Mouse (Mus musculus): ENCODE measurements around the gene Map3k12. TPM values are rescaled to one million over a fixed set of nuclear protein-coding genes. Genes with fewer than 3 reads are reported as not detected.

Map3k12 gene
- total RNA-seq, 2 experiments from 2014 or later: 1.3 to 1.6 TPM

DNA sequence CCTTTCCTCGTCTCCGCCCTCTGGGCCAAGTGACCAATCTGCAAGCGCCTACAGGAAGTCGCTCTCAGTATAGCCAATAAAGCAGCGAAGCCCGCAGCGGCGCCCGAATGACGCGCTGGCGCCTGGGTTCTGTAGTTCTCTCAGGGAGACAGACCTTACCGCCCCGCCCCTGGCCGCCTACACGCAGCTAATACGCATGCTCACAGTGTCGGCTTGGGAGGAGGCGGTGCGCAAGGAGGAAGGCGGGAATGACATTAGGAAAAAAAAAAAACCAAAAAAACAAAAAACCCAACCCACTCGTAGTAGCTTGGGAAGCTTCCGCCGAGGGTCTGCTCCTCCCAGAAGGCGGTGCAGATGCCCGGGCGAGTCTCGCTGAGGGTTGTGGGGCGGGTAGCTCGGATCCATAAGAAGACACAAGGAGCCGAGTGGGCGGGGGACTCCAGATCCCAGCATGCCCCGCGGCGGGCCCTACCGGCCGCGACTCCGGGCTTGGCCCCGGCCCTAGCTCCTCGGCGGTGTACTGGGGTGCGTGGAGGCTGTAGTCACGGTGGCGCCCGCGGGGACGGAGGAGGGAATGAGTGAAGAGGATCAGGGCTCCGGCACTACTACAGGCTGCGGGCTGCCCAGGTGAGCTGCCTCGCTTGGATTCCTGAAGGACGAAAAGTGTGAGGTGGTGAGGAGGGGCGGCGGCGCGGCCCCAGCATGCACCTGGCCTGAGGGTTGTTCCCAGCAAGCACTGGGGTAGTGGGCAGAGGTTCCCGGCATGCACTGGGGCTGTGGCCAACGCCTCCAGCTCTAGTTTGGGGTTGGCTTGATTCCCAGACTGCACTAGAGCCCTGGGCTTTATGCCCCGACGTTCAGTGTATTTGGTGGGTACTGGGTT, 1.4 kb upstream of the Map3k12 start, which contains the start of gene Tarbp2:
TSS of gene Tarbp2 (plus strand) at position 217 of the 883 bp plus-strand sequence.
- DNase-seq: peak; percentile 100
- Histone ChIP-seq H3K4me3 (peak within 1 kb of the TSS; percentile 84), H3K27ac (peak within 1 kb of the TSS; percentile 99)
- intact Hi-C loops (cut with DNase I): loop anchor here (5.0 kb wide), 1 partner anchor 46 kb away; the partner anchor contains the start of gene Pcbp2
- TF ChIP-seq CTCF (IDR thresholded peaks at IDR 0.05): no peak

DNA sequence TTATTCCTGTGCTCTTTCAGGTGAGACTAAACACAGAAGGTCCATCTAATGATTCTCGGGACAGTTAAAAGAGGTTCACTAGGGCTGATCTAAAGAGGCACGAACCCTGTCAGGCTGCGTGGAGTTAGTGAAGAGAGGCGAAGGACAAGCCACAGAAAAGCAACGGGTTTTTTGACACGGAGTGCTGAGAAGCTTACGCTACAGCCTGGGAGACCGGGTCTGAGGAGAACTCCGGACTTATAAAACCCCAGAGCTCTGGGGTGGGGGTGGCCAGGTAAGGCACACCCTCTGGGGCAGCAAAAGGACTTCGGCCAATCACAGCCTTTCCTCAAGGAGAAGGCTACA, 739 bp upstream of the Map3k12 start:
- intact Hi-C loops (cut with DNase I): loop anchor here (5.0 kb wide), 1 partner anchor 45 kb away; the partner anchor contains the start of gene Pcbp2
- no peak for DNase-seq
- TF ChIP-seq CTCF (IDR thresholded peaks at IDR 0.05): no peak
- peak overlapping the region; percentile 99 for H3K27ac ChIP-seq
- peak overlapping the region; percentile 84 for H3K4me3 ChIP-seq

- Histone ChIP-seq H3K27ac (peak overlapping the region; percentile 99), H3K4me3 (peak overlapping the region; percentile 84)
- intact Hi-C loops (cut with DNase I): loop anchor here (5.0 kb wide), 1 partner anchor 44 kb away; the partner anchor contains the start of gene Pcbp2
- no peak for DNase-seq
- TF ChIP-seq CTCF (IDR thresholded peaks at IDR 0.05): no peak
Observed at GRCm38 (mm10) chr15:102516293-102516692, 571 bp downstream of the Map3k12 start.

DNA sequence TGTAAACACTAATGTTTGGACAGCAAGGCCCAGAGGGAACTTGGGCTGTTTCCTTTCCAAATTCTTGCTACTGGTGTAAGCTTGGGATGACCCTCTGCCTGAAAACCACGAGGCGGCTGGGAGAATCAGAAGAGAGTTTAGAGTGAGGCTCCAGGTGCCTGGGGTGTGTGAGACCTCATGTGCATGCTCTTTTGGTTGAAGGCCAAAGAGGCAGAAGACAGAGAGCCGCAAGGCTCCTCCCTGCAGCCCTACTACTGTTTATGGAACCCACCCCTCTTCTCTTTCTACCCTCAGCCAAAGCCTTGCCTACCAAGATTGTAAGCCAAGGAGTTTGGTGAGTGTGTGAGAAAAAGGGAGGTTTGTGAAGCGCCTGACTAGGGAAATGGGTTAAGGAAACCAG, 1.1 kb downstream of the Map3k12 start:
- intact Hi-C loops (cut with DNase I): loop anchor here (5.0 kb wide), 1 partner anchor 43 kb away; the partner anchor contains the start of gene Pcbp2
- no peak for DNase-seq
- Histone ChIP-seq H3K27ac (peak overlapping the region; percentile 99), H3K4me3 (peak overlapping the region; percentile 84)
- TF ChIP-seq CTCF (IDR thresholded peaks at IDR 0.05): no peak

- DNase-seq: no peak
- intact Hi-C loops (cut with DNase I): loop anchor here (5.0 kb wide), 1 partner anchor 43 kb away; the partner anchor contains the start of gene Pcbp2
- TF ChIP-seq CTCF (IDR thresholded peaks at IDR 0.05): no peak
- H3K4me3 ChIP-seq: no peak overlapping the region
- no peak overlapping the region for H3K27ac ChIP-seq
Observed at GRCm38 (mm10) chr15:102515261-102515660, 1.6 kb downstream of the Map3k12 start.

- no peak overlapping the region for H3K27ac ChIP-seq
- H3K4me3 ChIP-seq: no peak overlapping the region
- intact Hi-C loops (cut with DNase I): no loop called here
- DNase-seq: no peak
- TF ChIP-seq CTCF (IDR thresholded peaks at IDR 0.05): no peak
Observed at GRCm38 (mm10) chr15:102513004-102513403, 3.9 kb downstream of the Map3k12 start.

- intact Hi-C loops (cut with DNase I): no loop called here
- TF ChIP-seq CTCF (IDR thresholded peaks at IDR 0.05): no peak
Observed at GRCm38 (mm10) chr15:102512471-102512870, 4.4 kb downstream of the Map3k12 start.

DNA sequence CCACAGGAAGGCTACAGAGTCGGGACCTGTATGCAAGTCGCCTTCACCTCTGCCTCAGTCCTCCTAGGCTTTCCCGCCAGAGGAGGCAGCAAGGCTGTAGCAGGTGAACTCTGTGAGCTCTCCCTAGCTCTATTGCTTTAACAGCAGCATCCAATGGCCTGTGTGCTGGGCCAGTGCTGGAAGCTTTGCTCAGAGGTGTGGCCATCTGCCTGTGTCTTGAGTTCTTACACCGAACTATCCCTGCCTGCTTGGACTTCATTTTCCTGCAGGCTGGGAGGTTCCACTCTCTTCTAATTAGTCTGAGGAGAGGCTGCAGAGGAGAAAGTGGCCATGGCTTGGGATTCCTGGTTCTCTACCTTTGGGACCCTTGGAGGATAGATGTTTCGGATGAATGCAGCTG, 4.9 kb downstream of the Map3k12 start:
- no peak overlapping the region for H3K27ac ChIP-seq
- no peak for DNase-seq
- TF ChIP-seq CTCF (IDR thresholded peaks at IDR 0.05): no peak
- intact Hi-C loops (cut with DNase I): no loop called here
- H3K4me3 ChIP-seq: no peak overlapping the region

More at GRCm38 (mm10) chr15:102512471-102512870, 4.4 kb downstream of the Map3k12 start:
- no peak overlapping the region for H3K4me3 ChIP-seq
- no peak for DNase-seq
- no peak overlapping the region for H3K27ac ChIP-seq

DNA sequence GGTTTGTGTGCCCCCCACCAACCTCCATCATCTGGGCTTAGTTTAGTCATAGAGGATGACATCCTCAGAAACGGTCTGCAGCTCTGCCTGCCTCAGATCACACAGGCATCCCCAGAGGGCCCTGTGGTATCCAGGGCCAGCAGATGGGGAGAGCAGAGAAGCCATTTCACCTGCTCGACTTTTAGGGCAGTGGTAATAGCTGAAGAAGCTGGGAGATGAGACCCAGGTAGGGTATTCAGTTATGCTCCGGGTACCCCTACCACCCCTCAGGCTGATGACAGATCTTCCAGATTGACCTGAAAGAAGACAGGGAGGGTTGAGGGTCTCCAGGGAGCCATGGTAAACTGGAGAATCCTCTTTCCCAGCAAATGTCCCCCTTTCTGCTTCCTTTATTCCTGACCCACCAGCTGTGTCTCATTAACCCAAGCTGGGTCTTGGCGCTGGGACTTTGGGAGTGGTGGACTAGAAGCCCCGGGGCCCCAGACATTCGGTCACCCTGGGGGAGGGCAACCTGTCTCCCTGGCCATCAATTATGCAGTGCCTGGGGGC, 5.5 kb downstream of the Map3k12 start:
- peak overlapping the region; percentile 73 for H3K4me3 ChIP-seq
- intact Hi-C loops (cut with DNase I): no loop called here
- peak overlapping the region; percentile 78; the same call in 1 of the 2 replicates for H3K27ac ChIP-seq
- DNase-seq: no peak
- TF ChIP-seq CTCF (IDR thresholded peaks at IDR 0.05): no peak

DNA sequence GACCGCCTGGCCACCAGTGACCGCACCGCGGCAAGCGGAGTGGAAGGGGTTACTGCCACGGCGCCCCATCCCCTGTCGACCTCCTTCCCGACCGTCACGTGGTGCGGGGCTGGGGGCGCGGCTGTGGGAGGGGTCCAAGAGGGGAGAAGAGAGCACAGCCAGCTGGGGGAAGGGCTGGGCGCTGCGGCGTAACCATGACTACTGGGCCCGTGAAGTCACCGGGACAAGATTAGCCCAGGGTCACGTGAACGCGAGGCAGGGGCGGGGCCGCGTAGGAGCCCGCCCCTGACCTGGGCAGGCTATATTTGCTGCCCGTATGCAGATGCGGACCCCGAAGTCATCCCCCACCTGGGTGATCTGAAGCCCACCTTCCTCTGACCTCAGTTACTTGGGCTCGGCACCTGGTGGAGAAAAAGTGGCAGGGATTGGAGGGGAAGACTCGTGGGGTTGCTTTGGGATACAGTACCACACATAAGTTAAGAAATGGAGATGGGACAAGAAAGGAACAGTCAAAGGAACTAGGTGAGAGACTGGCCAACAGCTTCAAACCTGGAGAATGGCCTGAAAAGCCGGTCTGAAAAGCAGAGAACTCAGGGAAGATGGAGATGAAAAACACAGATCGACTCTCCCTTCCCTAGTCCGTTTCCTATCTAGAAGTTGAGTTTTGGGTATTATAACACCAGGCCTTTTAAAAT, 6.1 kb downstream of the Map3k12 start:
- H3K4me3 ChIP-seq: peak overlapping the region; percentile 73
- H3K27ac ChIP-seq: peak overlapping the region; percentile 78
- TF ChIP-seq CTCF (IDR thresholded peaks at IDR 0.05): no peak
- intact Hi-C loops (cut with DNase I): no loop called here
- peak; percentile 88 for DNase-seq

- DNase-seq: peak; percentile 16
- intact Hi-C loops (cut with DNase I): no loop called here
- Histone ChIP-seq H3K4me3 (peak overlapping the region; percentile 73), H3K27ac (peak overlapping the region; percentile 78)
- TF ChIP-seq CTCF (IDR thresholded peaks at IDR 0.05): no peak
Observed at GRCm38 (mm10) chr15:102510110-102510509, 6.8 kb downstream of the Map3k12 start.

GRCm38 (mm10) chr15:102508336-102508735, 8.5 kb downstream of the Map3k12 start:
- Histone ChIP-seq H3K4me3 (no peak overlapping the region), H3K27ac (no peak overlapping the region)
- no peak for TF ChIP-seq CTCF (IDR thresholded peaks at IDR 0.05)
- no peak for DNase-seq
- intact Hi-C loops (cut with DNase I): no loop called here
